Mouse (Mus musculus): ENCODE data around the gene Mrps2. TPM values are rescaled to one million over a fixed set of nuclear protein-coding genes. Genes with fewer than 3 reads are reported as not detected.
A peak's percentile ranks its signal among the peaks of the same experiment; 100 is the strongest.
"Not testable (repeated sequence)": the region's sequence is repeated elsewhere in the genome, so short reads cannot be mapped to it uniquely, and the experiment has no call there.

Gene Mrps2
- total RNA-seq, 2 experiments from 2014 or later = 35.6 to 39.2 TPM

DNA sequence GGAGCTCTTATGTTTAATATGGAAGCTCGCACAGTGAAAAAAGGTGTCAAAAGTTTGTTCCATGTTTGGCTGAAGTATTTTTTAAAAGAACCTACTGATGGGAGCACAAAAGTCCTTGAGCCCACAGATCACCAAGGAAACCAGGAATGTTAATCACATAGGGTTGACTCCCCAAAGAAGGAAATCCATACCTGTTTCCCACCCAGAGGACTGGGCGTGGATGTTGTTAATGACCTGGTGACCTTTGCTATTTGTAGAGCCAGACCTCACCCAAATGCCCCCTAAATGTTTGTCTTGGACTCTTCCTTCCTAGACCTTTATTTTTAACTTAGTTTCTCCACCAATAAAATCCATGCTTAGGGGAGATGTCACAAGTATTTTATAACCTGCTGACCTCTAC is 2.7 kb downstream of the Mrps2 start:
- no peak for DNase-seq (ENCODE audit: low spot score in 2 of 2)

DNA sequence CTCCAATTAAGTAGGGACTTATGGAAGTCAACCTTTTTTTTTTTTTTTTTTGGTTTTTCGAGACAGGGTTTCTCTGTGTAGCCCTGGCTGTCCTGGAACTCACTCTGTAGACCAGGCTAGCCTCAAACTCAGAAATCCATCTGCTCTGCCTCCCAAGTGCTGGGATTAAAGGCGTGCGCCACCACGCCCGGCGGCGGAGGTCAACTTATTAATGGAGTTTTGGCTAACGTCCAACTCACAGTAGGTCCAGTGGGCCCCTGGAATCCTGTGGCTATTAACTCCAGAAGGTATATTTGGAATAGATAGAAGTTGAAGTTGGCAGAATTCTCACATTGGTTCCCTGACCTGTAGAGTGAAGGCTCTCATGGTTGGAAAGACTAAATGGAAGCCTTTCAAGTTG is 4.1 kb downstream of the Mrps2 start:
- DNase-seq (ENCODE audit: low spot score in 2 of 2) = not testable (repeated sequence)

DNA sequence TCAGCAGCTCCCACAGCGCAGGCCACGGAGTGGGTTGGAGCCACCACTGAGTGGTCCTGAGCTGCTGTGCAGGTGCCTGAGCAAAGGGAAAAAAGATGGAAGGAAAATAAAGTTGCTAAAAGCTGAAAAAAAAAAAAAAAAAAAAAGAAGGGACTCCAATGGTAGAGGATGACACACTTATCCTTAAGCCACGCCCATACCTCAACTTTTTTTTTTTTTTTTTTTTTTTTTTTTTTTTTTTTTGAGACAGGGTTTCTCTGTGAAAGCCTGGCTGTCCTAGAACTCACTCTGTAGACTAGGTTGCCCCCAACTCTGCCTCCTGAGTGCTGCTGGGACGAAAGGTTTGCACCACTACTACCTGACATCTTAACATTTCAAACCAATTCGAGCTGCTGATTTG is 10.1 kb downstream of the Mrps2 start:
- not testable (repeated sequence) for DNase-seq (ENCODE audit: low spot score in 2 of 2)

DNA sequence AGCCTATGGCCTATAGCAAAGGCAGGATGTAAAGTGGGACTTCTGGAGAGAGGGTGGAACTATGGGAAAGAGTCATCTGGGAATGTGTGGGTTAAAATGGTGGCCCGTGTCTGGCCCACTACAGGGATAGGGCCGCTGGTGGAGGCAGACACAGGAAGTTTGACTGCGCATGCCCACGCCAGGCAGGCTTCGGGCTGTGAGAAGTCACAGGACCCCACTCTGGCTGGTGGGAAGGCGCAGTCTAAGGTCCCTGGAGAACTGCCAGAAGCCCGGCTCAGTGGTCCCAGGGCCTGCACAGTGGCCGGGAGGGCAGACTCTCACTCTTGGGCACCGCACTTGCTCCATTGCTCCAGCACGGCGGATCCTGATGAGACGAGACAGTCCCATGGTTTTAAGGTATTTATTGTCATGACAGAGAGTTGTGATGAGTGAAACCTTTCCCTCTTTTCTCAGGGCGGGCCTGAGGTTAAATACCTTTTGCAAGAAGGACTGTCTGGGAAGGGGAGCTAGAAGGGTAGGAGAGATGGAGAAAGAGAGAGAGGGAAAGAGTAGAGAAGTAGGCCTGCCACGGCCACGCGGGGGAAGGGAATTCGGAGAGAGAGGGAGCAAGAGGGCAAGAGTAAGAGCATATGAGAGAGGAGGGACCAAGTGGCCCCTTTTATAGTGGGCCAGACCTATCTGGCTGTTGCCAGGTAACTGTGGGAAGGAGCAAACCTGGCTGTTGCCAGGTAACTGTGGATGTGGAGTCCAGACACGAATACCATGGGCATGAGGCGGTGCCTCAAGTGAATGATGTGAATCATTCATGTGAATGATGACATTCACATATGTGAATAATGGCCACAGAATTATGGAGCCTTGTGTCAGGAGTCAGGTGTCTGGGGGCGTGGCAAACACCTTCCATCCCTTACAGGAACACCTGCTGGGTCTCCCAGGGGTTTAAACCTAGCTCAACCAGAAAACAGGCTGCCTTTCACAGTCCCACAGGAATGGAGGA is 11.6 kb downstream of the Mrps2 start:
- no peak for DNase-seq (ENCODE audit: low spot score in 2 of 2)

DNA sequence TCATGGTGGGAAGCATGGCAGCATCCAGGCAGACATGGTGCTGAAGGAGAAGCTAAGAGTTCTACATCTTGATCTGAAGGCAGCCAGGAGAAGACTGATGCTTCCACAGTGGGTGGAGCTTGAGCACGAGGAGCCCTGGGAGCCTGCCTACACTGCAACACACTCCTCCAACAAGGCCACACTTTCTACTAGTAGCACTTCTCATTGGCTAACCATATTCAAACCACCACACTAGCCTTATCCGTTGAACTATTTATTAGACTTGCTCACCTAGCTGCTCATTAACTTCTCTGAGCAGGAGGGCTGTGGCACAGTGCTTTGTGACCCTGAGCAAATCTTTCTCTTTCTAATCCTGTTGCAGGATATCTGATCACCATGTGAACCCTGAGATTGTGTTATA is 16.0 kb downstream of the Mrps2 start:
- no peak for DNase-seq (ENCODE audit: low spot score in 2 of 2)

DNA sequence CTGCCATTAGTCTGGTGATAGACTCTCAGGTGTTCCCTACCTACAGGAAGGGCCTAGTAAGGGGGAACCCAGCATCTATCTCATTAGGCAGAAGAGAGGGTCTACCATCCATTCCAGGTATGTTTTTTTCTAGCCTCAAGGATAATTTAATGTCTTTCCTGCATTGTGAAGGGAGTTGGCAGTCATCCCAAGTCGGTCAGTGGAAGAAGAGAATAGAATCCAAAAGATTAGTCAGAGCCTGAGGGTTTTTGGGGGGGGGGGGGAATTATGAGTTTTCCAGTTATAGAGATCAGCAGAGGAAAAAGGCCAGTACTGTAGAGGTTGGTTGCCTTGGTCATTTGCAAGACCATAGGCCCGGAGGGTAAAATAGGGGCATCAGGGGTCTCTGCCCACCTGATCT is 26.7 kb downstream of the Mrps2 start:
- DNase-seq (ENCODE audit: low spot score in 2 of 2) = no peak

DNA sequence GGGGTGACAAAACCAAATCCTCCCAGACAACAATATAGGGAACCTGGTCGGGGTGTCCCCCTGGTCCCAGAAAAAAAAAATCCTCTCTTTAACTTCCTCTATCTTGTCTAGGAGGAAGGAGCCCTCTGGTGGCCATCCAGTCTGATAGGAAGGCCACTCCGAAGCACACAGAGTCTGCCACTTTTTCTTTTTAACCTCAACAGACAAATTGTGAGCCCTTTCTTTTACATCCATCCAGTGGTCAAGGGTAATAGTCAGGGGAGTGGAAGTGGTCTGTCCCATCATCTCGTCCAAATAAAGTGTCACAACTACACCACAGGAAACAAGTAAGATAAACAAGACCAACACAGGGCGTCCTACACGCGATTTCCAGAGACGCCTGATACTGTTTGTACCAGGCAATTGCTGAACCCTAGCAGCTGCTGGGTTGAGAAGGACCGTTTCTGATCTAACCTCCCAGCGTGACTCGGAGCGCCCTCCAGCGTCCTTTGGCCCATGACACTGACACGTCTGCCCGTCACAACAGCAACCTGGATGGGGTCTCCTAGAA is 27.4 kb downstream of the Mrps2 start:
- DNase-seq (ENCODE audit: low spot score in 2 of 2) = no peak

DNA sequence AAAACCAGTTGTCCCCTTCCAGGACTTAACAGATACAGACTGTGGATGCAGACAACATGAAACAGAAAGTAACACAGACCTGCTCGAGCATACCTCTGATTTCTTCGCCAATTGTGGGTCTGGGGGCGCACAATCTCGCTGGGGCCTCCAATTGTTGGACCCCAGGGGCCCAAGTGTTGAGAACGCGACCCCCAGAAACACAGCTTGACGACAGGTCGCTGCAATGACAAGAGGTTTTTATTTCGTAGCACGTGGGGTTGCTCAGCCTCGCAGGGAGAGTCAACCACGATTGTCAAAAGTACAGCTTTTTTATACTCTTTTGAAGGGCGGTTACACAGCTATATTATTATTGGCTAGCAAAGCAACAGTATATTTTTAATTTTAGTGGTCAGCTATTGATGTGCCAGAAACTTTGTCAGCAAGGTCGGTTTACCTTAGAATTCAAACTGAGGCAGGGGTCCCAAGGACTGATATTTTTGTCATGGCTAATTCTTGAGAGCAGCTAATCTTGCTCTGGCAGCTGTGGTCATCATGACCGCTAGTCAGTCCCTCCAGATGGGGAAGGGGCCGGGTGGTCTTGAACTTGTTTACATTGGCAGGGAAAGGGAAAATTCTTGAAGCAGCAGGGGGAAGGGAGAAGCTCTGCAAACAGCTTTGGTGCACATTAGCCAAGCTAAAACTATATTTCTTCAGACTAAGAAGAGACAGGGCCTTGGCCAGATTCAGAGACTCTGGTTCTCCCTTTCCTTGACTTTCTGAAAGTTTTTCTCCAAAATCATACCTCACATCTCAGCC is 28.1 kb downstream of the Mrps2 start:
- no peak for DNase-seq (ENCODE audit: low spot score in 2 of 2)

DNA sequence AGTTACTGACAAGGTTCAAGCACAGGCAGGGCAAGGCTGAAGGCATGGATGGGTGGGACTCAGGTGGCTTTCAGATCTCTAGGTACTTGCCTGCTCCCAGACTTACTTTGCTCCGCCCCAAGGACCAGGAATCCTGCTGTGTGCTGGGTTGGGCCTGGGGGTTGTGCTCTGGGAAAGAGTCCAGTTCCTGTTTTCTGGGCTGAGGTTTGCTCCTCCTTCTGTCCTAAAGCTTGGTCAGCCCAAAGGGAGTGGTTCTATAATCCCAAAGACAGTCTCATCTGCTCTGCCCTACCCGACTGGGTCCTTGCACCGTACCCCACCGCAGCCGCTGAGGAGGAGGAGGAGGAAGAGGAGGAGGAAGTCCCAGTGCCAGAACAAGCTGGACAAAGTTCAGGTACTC is 28.8 kb downstream of the Mrps2 start, which contains the start of gene Gbgt1:
Gbgt1 (plus strand) TSS at position 221 of the 400 bp plus-strand sequence.
- DNase-seq (ENCODE audit: low spot score in 2 of 2) = no peak

DNA sequence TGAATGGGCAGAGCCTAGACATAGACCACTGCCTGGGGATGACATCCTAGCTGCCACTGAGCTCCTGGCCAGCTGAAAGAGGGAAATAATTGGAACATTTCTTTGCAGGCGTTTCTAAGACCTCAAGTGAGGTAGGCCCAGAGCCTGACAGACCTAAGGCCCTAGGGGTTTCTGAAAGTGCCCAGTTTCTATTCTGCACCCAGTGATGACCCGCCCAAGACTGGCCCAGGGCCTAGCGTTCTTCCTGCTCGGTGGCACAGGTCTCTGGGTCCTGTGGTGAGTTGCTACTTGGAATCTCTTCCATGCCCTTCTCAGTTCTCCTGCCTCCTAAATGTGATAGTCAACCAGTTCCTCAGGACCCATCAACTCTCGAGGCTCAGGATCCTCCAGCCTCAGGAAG is 29.7 kb downstream of the Mrps2 start:
- no peak for DNase-seq (ENCODE audit: low spot score in 2 of 2)

DNA sequence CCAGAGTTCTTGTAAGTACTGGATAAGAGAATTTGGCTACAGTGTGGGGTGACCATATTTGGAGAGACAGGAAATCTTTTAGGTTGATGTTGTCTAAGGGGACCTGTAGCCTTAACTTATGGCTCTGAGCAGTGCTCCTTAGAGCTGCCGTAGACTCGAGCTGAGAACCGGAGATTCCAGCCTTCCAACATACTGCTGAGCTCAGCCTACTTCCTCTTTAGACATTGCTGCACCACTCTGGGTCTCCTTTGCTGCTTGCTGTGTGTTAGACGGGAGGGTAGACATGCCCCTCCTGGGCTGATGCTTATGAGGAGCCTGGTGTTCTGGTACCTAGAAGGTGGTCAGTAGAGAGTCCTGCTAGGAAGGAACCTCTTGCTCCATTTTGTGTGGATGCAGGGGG is 30.6 kb downstream of the Mrps2 start:
- no peak for DNase-seq (ENCODE audit: low spot score in 2 of 2)

DNA sequence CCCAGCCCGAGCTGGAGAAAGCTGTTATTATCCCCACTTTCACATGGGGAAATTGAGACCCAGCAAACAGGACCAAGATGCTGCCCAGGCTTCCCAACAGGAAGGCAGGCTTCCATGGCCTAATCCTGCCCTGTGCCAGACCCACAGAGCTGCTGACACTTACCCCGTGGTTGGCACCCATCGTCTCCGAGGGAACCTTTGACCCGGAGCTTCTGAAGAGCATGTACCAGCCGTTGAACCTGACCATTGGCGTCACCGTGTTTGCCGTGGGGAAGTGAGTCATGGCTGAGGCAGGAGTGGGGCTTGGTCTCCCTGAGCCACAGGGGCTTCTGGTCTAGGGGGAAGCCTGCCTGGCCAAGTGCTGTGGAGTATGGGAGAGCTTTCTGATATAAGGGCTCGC is 35.1 kb downstream of the Mrps2 start:
- DNase-seq (ENCODE audit: low spot score in 2 of 2) = no peak

DNA sequence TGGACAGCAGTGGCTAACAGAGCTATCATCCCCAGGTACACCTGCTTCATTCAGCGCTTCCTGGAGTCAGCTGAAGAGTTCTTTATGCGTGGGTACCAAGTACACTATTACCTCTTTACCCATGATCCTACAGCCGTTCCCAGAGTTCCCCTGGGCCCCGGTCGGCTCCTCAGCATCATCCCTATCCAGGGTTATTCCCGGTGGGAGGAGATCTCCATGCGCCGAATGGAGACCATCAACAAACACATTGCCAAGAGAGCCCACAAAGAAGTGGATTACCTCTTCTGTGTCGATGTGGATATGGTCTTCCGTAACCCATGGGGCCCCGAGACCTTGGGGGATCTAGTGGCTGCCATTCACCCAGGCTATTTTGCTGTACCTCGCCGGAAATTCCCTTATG is 36.8 kb downstream of the Mrps2 start:
- no peak for DNase-seq (ENCODE audit: low spot score in 2 of 2)

DNA sequence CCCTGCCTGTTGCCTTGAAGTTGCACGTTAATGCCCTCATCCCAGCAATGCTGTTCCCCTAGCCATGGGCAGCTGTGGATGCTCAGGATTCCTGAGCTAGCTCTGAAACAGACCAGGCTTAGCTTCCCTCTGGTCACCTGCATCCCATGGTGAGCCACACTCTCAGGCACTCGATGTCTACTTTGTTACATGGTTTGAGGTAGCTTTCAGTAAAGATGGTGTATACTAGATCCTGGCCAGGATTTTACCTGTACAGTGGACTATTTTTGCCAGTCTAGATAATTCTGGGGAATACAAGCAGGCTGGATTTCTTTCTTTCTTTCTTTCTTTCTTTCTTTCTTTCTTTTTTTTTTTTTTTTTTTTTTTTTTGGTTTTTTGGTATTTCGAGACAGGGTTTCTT is 37.9 kb downstream of the Mrps2 start, which contains the start of gene Gm10134:
Gm10134 (plus strand) TSS at position 301 of the 400 bp plus-strand sequence.
- DNase-seq (ENCODE audit: low spot score in 2 of 2) = no peak

DNA sequence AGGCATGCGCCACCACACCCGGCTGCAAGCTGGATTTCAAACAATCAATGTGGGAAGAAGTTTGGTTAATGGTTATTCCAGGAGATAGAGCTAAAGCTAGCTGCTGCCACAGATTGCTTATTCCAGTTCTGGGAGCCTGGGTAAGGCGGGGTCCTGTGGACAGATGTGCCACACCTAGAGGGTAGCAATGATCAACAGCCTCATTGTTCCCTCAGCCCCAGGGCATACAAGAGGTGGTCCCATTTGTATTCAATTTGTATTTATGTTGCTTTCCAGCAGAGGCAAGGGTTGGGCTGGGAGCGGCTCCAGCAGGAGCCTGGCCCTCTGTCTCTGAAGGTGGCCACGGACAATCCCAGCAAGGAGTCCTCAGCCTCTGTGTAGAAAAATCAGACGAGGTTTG is 38.4 kb downstream of the Mrps2 start:
- no peak for DNase-seq (ENCODE audit: low spot score in 2 of 2)

DNA sequence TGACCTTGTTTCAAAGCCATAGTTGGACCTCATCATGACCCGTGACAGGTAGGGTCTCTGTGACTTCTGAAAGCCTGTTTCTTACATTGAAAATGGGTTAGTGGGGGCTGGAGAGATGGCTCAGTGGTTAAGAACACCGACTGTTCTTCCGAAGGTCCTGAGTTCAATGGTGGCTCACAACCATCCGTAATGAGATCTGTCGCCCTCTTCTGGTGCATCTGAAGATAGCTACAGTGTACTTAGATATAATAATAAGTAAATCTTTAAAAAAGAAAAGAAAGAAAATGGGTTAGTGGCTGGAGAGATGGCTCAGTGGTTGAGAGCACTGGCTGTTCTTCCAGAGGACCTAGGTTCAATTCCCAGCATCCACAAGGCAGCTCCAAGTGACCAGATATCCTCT is 43.7 kb downstream of the Mrps2 start:
- DNase-seq (ENCODE audit: low spot score in 2 of 2) = not testable (repeated sequence)

DNA sequence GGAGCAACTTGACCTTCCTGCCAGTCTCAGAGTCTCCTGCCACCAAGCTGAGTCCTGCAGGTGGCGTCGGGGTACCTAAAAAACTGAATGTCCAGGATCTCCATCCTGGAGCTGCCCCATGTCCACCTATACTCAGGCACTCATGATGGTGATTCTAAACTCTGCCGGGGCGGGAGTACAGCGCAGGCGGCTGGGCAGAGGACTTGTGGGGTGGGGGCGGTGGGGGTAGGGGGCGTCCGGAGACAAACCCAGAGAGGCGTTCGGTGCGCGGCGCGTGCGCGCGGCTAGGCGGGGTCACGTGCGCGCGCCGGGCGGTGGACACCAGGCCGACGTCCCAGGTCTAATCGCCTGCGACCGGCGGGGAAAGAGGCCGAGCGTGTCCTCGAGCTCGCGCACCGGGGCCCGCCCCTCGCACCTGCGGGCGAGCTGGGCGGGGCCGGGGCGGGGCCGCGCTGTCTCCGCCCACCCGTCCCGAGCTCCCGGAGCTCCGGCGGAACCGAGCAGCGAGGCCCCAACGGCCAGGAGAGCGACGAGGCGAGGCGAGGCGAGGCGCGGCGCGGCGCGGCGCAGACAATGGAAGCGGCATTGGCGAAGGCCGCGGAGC is 45.0 kb downstream of the Mrps2 start, which contains the start of gene Ralgds:
Ralgds (plus strand) TSS at position 328 of the 604 bp plus-strand sequence.
- DNase-seq (ENCODE audit: low spot score in 2 of 2) = peak in 1 of 2 experiments; percentile 43

DNA sequence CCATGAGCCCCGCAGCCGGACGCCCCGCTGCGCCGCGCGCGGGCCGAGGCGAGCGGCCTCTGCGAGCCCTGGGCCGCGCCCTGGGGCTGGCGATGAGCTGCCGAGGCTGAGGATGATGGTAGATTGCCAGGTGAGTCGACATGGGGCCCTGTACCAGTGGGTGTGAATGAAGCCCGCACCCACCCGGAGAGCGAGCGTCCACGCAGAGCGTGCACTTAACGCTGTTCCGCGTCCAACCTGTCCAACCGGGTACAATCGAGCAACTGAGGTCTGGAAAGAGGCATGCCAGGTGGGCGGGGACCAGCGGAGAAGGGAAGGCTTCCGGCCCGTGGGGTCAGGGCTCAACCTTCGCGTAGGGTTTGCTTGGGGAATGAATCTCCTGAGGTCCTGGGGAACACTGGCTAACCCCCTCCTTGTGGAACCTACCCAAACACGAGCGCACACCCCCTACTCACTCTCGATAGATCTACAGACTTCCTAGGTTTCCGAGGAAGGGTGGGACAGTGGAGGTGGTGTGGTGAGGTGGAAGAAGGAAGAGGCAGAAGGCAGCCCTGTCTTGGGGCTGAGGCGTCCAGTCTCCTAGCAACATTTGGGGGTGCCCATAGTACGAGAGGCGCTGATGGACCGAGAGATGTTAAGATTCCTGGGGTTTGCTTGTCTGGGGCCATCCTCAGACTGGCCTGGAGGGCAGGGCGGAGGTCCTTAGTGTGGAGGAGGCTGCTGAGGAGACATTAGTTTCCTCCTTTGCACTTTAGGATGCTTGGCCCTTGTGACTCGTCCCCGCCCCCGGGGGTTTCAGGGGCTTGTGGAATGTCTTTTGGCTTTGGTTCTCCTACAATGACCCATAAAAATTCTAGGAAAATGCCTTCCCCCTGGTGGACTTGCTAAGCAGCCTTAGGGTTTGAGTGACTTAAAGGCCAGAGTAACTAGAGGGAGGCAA is 45.8 kb downstream of the Mrps2 start:
- DNase-seq (ENCODE audit: low spot score in 2 of 2) = peak in 1 of 2 experiments; percentile 40

DNA sequence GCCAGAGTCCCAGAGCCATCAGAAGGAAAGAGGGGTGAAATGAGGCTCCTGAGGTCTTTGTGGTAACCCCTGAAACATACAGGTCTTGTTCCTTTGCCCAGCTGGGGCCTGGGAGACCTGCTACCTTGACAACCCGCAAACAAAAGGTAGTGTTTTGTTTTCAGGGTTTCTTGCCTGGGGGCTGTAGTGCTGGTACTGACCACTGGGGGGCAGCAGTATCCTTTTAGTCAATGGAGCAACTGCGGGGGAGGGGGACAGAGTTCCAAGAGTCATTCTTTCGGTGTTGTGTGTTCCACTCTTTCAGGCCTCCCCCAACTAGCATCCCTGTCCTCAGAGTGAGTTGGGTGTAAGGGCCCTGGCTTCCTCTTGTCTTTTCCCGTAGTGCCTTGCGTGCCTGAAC is 46.6 kb downstream of the Mrps2 start:
- peak; percentile 71 to 83 for DNase-seq (ENCODE audit: low spot score in 2 of 2)

Data from gastrocnemius, postnatal 4 days (tissue).